Mouse (Mus musculus): ENCODE measurements around the gene Fam131b. TPM values are rescaled to one million over a fixed set of nuclear protein-coding genes. Genes with fewer than 3 reads are reported as not detected.

The Fam131b gene
- polyA plus RNA-seq, 1 experiment from 2014 or later, result 0.07 TPM

Other genes starting within 250 kb of the Fam131b start
- not detected in 2 replicates for gene Tas2r139, start 183.7 kb downstream of the Fam131b start, polyA plus RNA-seq (2015; fragmentation: Nextera tagmentation; extraction: Ambion mirVana)
- gene Tas2r144, start 109.3 kb downstream of the Fam131b start, polyA plus RNA-seq (2015; fragmentation: Nextera tagmentation; extraction: Ambion mirVana), result not detected in 2 replicates
- 7.5 and 10.0 TPM in 2 replicates for gene Gstk1, start 78.7 kb downstream of the Fam131b start, polyA plus RNA-seq (2015; fragmentation: Nextera tagmentation; extraction: Ambion mirVana)
- 0.43 and 0.54 TPM in 2 replicates for gene Tmem139, start 62.7 kb downstream of the Fam131b start, polyA plus RNA-seq (2015; fragmentation: Nextera tagmentation; extraction: Ambion mirVana)
- gene Casp2, start 59.7 kb downstream of the Fam131b start, polyA plus RNA-seq (2015; fragmentation: Nextera tagmentation; extraction: Ambion mirVana), result 72.7 and 74.5 TPM in 2 replicates
- 0.10 and 0.26 TPM in 2 replicates for gene Clcn1, start 38.0 kb downstream of the Fam131b start, polyA plus RNA-seq (2015; fragmentation: Nextera tagmentation; extraction: Ambion mirVana)
- 60.7 and 64.4 TPM in 2 replicates for gene Zyx, start 25.0 kb upstream of the Fam131b start, polyA plus RNA-seq (2015; fragmentation: Nextera tagmentation; extraction: Ambion mirVana)
- 4.0 and 4.3 TPM in 2 replicates for gene Epha1, start 48.6 kb upstream of the Fam131b start, polyA plus RNA-seq (2015; fragmentation: Nextera tagmentation; extraction: Ambion mirVana)
- not detected in 2 replicates for gene Tas2r143, start 75.6 kb upstream of the Fam131b start, polyA plus RNA-seq (2015; fragmentation: Nextera tagmentation; extraction: Ambion mirVana)
- not detected in 2 replicates for gene Tas2r135, start 80.8 kb upstream of the Fam131b start, polyA plus RNA-seq (2015; fragmentation: Nextera tagmentation; extraction: Ambion mirVana)
- gene Tas2r126, start 109.9 kb upstream of the Fam131b start, polyA plus RNA-seq (2015; fragmentation: Nextera tagmentation; extraction: Ambion mirVana), result not detected in 2 replicates
- not detected in 2 replicates for gene Olfr458, start 140.6 kb upstream of the Fam131b start, polyA plus RNA-seq (2015; fragmentation: Nextera tagmentation; extraction: Ambion mirVana)
- not detected in 2 replicates for gene Olfr457, start 151.7 kb upstream of the Fam131b start, polyA plus RNA-seq (2015; fragmentation: Nextera tagmentation; extraction: Ambion mirVana)
- not detected in 2 replicates for gene Olfr456, start 162.6 kb upstream of the Fam131b start, polyA plus RNA-seq (2015; fragmentation: Nextera tagmentation; extraction: Ambion mirVana)
- not detected in 2 replicates for gene Olfr455, start 222.9 kb upstream of the Fam131b start, polyA plus RNA-seq (2015; fragmentation: Nextera tagmentation; extraction: Ambion mirVana)

Measured in thymus, postnatal 0 days (tissue).